Mouse (Mus musculus) heart, adult 2 months (tissue): ENCODE data around the gene Csnk1d.

Experiments used
- CTCF ChIP-seq: fragments of 200-600 bp; IDR thresholded peaks from 2 replicates; pipeline ENCODE4 v1.8.1; 2022; ENCODE audit warnings: antibody characterized with exemption, mild to moderate bottlenecking, moderate library complexity
- POLR2A ChIP-seq: fragments of 200-500 bp; IDR thresholded peaks from 2 replicates; pipeline ENCODE4 v1.6.1; 2011; ENCODE audit warnings: mild to moderate bottlenecking, low read depth, low read length, control low read depth; ENCODE audit not compliant: insufficient read depth

GRCm38 (mm10) chr11:120954936-120955335, 36.2 kb downstream of the Csnk1d start:
- TF ChIP-seq POLR2A (no peak), CTCF (no peak)
